Mouse (Mus musculus) natural killer cell, adult 2 months (primary cell): ENCODE data around the gene Tcte1.
A peak's percentile ranks its signal among the peaks of the same experiment; 100 is the strongest.

Experiments used
- DNase-seq, 2 experiments: peaks; one replicate each; pipeline ENCODE4 v3.0.0; 2022; ENCODE audit warnings: low spot score in 2 of 2

Tcte1 gene

DNA sequence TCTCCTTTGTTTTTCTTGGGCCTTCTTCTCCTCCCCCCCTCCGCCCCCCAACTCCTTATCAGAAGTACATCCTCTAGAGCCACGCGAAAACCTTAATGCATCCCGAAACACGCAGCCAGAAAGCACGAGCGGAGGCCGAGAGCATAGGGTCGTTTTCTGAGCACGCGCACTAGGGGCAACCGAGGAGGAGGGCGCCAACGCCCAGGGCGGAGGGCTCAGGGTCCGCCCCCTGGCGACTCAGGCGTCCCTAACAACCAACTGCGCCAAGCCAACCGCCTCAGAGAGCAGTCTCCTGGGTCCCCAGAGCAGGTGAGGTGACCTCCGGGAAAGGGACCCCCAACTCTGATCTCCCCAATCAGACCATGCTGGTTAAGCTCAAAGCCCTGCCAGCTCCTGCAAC, at the start of gene Tcte1:
Gene Tcte1 (plus strand): TSS at position 172 of the 400 bp plus-strand sequence.
- no peak for DNase-seq

GRCm38 (mm10) chr17:45473667-45474066, 49.6 kb upstream of the Tcte1 start:
- no peak for DNase-seq

DNA sequence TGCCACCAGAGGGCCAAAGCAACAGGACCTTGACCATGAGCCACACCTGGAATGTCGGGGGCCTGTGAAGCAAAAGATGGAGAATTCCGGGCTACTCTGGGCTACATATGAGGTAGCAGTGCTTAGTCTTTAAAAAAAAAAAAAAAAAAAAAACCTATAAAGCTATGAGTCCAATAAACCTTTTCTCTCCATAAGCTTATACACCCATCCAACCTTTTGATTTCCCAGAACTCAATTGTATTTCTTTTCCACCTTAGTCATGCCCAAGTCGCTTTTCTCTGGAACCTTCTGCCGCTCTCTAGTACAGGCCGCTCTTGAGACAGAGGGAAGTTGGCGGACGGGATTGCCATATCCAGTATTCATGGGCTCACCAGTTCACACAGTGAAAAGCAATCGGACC, 49.1 kb upstream of the Tcte1 start:
- no peak for DNase-seq

DNA sequence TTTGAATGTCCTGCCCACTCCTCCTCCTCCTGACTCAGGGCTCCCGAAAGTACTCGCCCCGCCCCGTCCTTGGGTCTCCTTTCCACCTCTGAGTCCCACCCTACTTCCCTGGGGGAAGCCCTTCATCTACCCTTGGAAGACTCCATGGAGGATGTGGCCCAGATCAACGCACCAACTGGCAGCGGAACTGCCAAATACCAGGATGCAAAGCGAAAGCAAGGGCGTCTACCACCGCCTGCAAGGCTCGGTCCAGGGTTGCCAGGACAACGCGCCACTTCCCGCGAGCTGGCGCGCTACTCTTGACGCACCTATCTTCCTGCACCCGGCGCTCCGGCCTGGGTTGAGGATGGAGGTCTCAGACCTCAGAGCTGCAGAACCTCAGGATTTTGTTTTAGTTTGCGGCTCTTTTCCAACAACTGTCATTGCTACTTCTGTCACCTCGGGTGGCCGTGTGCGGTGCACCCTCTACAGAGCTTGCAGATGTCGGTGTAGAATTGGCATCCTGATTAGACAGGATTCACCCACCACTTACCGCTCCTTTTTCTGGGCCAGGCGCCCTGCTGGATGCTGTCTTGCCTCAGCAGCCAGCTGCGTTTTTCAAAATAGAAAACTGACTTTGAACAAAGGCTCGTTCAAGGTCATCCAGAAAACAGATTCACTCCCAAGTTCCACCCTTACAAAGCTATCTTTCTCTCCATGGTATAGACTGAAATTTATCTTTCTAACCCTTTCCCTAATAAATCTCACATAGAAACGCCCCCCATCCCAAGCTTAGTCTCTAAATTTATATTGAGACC, 48.4 kb upstream of the Tcte1 start, which contains the start of gene Spats1:
Gene Spats1 (minus strand): TSS at position 747 of the 797 bp plus-strand sequence.
- DNase-seq: peak; percentile 27 to 41

DNA sequence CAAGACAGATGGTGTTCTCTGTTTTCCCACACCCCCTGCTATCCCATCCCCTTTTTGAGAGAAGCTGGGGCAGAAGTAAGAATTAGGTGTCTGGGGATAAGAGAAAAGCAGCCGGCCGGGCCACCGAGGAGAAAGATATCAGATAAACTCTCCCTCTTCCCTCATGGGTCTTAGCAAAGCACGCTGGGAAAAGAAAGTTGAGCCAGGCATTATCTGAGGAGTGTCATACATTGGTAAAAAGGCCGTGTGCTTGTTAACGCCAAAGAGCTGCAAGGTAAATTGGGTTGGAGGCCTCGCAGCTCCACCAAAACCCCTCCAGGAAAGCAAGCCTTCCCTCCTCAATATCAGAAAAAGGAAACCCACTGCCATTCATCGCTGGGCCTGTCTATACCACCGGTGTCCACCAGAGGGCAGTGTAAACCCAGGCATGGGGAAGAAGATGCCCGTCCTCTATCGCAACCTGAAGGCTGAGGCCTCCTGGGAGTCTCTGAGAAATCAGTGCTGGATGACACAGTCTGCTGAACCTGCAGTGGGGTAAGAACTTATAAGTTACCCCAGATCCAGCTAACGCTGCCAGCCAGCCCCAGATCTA, 44.9 kb upstream of the Tcte1 start:
- DNase-seq: peak; percentile 67 to 82

- no peak for DNase-seq
Measured at GRCm38 (mm10) chr17:45480429-45480828, 42.8 kb upstream of the Tcte1 start.

- DNase-seq: no peak
Measured at GRCm38 (mm10) chr17:45485581-45485980, 37.7 kb upstream of the Tcte1 start.

DNA sequence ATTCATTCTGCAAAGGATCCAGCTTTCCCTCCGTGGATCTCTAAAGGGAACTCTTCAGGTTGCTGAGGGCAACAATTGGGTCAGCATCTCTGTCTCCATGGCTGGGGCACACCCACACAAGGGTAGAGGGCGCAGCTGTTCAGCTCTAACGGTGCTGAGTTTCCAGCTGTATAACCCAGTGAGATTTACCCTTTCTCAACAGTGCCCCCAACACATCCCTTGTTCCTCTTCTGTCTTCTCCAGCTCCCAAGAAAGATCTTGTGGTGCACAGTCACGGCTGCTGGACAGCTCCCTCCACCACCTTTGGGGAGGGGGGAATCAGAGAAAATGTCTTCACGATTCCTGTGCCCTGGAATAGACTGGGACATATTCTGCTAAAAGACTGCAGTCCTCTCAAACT, 36.0 kb upstream of the Tcte1 start:
- no peak for DNase-seq

DNA sequence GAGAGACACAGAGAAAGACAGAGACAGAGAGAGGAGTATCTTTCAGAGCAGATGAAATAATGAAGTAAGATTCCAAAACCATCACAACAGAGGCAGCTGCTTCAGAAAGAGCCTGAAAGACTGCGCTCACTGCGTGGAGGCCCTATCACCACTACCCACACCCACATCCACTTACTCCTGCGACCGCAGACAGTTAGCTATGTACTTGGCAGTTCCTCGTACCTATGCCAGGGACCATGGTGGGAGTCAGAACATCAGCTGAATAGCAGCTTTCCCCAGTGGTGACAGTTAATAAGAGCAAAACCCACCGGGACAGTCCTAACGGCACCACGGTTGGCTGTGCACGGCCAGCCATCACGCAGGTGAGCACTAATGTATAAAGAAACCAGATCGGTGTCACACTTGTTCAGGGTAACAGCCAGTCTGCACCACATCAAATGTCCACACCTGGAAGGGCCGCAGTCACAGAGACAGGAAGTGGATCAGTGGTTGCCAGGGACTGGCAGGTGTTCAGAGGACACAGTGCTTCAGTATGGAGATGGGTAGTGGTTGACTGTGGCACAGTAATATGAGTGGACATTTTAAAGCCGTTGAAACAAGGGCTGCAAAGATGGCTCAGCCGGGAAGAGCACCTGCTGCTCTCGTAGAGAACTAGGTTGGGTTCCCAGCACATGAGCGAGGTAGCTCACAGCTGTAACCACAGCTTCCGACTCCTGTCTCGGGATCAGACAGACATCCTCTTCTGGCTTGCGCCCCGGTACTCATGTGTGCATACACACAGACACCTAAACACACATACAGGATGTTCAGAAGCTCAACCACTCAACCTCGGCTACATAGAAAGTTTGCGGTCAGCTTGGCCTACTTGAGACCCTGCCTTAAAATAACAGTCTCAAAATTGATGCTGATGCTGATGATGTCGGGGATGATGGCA, 34.6 kb upstream of the Tcte1 start:
- peak; percentile 10 to 29 for DNase-seq

DNA sequence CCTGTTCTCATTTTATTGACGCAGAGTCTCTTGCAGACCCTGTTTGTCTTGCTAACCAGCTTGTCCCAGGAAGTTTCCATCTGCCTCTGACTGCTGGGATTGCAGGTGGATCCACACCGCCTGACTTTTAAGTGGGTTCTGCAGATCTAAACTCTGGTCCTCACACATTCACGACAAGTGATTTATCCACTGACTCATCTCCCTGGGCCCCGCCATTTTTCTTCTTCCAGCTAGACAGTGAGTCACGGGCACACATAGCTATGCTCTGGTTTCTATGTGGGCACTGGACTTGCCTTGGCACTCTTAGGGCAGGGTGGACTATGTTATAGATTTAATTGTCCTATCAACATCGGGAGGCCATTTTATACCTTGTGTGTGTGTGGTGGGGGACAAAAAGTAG, 33.5 kb upstream of the Tcte1 start:
- DNase-seq: no peak

- DNase-seq: no peak
Measured at GRCm38 (mm10) chr17:45490532-45491154, 32.6 kb upstream of the Tcte1 start.

DNA sequence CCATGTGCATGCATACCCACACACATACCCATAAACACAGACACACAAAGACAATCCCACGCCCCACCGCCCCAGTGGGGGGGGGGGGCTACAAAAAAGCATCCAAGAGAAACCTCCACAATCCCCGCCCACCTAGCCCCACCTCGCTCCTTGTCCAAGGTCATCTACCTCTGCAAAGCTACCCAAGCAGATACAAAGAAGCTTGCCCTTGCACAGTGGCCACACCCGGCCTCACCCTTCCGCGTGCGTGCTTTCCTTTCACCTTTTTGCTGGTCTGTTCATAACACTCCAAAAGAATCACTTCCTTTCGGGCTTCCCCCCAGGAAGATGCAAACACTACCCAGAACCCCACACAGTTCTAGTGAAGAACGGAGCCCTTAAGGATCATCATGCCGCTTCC, 27.8 kb upstream of the Tcte1 start:
- DNase-seq: no peak

DNA sequence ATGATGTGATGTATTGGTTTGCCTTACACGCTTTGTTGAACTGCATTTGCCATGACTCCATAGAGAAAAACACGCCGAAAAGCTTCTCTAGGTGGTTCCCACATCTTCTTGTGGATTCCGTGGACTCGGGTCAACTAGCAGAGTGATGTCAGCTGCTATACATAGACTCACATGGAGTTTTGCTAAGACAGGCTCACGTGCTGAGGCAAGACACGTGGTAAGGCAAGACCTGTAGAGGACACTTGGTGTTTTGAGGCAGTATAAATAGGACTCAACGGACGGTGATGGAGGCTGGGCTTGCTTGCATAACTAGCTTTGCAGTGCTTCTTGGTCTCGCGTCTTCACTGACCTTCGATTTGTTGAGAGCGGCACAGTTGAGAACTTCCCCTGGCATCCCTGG, 24.8 kb upstream of the Tcte1 start:
- DNase-seq: no peak

GRCm38 (mm10) chr17:45499516-45499915, 23.7 kb upstream of the Tcte1 start:
- DNase-seq: no peak

DNA sequence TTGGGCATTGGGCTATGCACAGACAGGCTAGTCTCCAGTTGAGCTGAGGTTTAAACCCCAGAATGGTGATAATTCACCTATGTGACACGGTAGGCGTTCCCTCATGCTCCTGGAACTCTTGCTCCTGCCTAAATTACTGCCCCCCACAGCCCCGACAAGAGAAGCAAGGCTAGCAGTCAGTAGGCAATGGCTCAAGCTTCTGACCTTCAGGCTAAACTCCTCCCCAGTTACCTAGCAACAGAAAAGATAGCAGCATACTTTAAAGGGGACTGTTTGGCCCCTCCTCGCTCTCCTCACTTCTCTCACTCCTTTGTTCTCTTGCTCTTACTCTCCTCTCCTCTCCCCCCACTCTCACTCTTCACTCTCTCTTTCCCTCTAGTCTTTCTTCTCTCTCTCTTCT, 22.3 kb upstream of the Tcte1 start:
- no peak for DNase-seq

GRCm38 (mm10) chr17:45502324-45502723, 20.9 kb upstream of the Tcte1 start:
- no peak for DNase-seq

DNA sequence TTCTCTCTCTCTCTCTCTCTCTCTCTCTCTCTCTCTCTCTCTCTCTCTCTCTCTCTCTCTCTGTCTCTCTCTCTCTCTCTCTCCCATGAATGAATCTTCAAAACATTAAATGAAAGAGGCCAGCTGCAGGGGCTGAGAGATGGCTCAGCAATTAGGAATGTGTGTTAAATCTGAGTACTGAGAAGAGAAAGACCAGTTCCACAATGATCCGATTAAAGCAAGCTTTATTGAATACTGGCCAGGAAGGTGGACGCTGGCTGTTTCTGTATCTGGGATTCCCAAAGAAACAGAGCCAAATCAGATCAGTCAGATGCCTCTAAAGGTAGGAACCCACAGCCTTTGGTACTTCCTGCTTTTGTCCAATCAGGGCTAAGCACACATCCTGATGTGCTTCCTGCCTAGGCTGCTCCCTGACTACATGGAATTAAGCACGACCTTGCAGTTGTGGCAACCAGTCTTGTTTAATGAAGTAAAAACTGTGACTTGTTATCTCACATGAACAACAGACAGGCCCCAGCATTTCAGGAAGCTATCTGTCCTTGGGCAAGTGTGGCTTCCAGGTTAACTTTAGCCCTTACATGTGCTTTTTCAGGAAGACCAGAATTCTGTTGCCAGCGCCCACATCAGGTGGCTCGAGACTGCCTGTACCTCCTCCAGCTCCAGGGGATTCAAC, 19.8 kb upstream of the Tcte1 start:
- no peak for DNase-seq

DNA sequence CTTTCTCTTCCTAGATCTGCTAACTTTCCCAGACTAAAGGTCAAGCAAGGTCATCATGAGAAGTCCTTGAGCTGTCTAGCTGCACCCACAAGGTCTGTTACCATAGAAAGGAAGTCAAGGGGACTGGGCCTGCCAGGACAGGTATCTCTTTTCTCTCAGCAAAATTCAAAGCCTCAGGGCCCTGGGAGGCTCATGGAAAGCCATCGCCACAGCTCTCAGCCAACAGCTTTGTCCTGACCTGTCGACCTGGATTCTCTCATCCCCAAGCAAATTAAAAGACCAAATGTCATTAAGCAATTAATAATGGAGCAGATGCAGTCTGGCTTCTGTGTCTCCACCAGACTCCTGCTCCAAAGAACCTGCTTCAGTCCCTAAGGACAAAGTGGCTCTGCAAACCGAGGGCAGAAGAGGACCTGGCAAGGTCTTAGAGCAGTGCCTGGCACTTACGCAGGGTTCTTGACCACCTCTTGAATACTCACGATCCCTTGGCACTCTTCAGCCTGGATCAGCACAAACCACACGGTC, 17.2 kb upstream of the Tcte1 start:
- DNase-seq: no peak

DNA sequence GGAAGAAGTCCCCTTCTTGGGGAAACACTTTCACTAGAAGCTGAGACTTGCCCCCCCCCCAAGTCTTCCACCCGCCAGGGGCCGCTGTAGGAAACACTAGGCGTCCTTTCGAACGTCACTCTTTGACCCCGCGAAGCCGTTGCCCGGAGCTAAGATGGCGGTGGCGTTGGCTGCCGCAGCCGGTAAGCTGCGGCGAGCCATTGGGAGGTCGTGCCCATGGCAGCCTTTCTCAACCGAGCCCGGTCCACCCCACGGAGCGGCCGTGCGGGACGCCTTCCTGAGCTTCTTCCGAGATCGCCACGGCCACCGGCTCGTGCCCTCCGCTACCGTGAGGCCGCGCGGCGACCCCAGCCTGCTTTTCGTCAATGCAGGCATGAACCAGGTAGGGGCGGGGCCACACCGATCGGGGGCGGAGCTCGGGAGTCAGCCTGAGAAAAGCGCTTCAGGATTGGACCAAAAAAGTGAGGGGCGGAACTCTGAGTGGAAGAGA, 16.5 kb upstream of the Tcte1 start, which contains the start of gene Aars2:
Gene Aars2 (plus strand): TSS at position 142 of the 490 bp plus-strand sequence.
- DNase-seq: peak; percentile 92 to 94

- DNase-seq: no peak
Measured at GRCm38 (mm10) chr17:45510871-45511270, 12.4 kb upstream of the Tcte1 start.

DNA sequence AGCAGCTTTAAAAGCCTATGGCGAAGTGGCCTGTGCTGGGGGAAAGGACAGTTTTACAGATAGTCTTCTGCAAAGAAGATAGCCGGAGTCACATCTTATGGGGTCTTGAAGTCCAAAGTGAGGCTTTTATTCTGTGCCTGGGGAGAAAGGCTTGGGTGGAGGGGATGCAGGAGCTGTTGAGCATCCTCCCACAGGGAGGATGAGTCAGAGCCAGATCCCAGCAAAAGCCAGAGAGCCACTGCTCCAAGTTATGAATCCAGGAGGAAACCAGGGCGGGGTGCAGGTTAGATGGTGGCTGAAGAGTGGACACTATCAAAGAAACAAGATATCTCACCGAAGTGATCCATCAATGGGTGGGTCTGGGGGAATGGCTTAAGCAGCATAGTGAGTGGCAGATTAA, 11.5 kb upstream of the Tcte1 start:
- DNase-seq: no peak
